Mouse (Mus musculus) cortical plate, adult 2 months (tissue): ENCODE measurements around the gene Zfp786. TPM values are rescaled to one million over a fixed set of nuclear protein-coding genes. Genes with fewer than 3 reads are reported as not detected.

Source experiments
- H3K27ac ChIP-seq: fragments of 200-500 bp; 2 replicates; pipeline ENCODE4 v1.5.1; 2012; ENCODE audit warnings: low read length, control low read depth, inconsistent platforms; ENCODE audit not compliant: insufficient read depth
- H3K4me1 ChIP-seq: fragments of 200-500 bp; 2 replicates; pipeline ENCODE4 v1.6.1; 2011; ENCODE audit warnings: low read length; ENCODE audit not compliant: control insufficient read depth, insufficient read depth
- H3K4me3 ChIP-seq: fragments of 200-500 bp; 2 replicates; pipeline ENCODE4 v1.5.1; 2011; ENCODE audit warnings: mild to moderate bottlenecking, low read length, control low read depth; ENCODE audit not compliant: insufficient read depth
- CTCF ChIP-seq: fragments of 200-500 bp; IDR thresholded peaks from 2 replicates; pipeline ENCODE4 v1.5.1; 2011; ENCODE audit warnings: mild to moderate bottlenecking, control low read depth, low read length; ENCODE audit not compliant: insufficient read depth; ENCODE audit errors: extremely low read depth
- POLR2A ChIP-seq: fragments of 200-500 bp; IDR thresholded peaks from 2 replicates; pipeline ENCODE4 v1.6.1; 2011; ENCODE audit warnings: mild to moderate bottlenecking, low read length, control low read depth; ENCODE audit not compliant: insufficient read depth; ENCODE audit errors: extremely low read depth
- polyA plus RNA-seq: library from polyadenylated mRNA; depleted of rRNA; stranded (reverse); fragments of >200 nt; gene quantifications from 2 replicates; pipeline ENCODE4 v1.2.3, GENCODE M21; 2012

Zfp786 gene
- polyA plus RNA-seq, 1 experiment: 2.0 TPM

DNA sequence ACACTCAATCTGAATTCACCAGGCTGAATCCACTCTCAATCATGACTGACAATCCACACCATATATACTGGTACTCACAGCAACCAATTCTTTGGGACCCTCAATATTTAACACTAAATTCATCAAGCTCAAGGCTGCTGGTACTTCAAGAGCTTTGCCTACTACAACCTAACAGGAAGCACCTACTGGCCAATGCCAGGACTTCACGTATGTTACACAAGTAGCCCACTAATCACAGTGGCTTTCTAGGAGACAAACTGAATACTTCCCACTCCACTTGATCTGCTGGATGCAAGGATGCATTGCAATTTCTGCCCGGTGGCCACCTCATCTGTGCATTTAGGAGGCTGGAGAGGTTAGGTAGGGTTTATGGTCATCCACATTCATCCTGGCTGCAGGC, 20.5 kb downstream of the Zfp786 start:
- TF ChIP-seq POLR2A (no peak), CTCF (no peak)
- no peak overlapping the region for H3K27ac ChIP-seq
- H3K4me1 ChIP-seq: peaks cover 13% of the 10 kb centered on the region
- H3K4me3 ChIP-seq: no peak overlapping the region

- no peak for TF ChIP-seq POLR2A
- TF ChIP-seq CTCF: no peak
- Histone ChIP-seq H3K4me3 (no peak overlapping the region), H3K4me1 (peaks cover 13% of the 10 kb centered on the region), H3K27ac (no peak overlapping the region; the same call in 1 of the 2 replicates)
Observed at GRCm38 (mm10) chr6:47809053-47809452, 21.6 kb downstream of the Zfp786 start.

DNA sequence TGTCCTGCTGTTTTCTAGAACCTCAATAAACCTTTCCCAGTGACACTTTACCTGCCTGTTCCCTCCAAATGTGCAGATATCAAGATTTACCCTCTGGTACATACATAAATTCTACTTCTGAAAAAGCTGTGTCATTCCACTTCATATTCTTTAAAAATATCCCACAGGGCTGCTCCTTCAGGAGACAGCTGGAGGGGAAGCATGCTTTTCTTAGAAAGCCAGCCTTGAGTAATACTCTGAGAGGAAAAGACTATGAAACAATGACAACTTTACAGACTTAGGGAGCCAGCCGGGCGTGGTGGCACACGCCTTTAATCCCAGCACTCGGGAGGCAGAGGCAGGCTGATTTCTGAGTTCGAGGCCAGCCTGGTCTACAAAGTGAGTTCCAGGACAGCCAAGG, 22.1 kb downstream of the Zfp786 start:
- no peak for TF ChIP-seq CTCF
- TF ChIP-seq POLR2A: no peak
- no peak overlapping the region for H3K4me3 ChIP-seq
- no peak overlapping the region for H3K27ac ChIP-seq
- H3K4me1 ChIP-seq: peaks cover 13% of the 10 kb centered on the region

DNA sequence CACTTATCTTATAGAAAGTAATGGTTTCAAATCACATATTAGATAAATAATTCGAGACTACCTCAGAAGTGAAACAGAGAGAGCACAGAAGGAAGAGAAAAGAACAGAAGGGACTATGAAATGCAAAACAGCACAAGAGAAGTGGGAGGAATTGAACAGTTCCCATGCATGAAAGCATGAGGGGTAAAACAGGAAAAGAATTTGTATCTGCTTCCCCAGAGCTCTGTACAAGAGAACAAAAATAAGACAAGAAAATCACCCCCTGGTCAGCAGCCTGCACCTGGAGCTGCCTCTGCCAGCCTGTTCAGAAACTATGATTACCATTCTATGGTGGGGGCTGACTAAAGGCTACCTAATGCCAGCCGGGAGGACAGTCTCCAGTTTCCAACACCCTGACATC, 23.2 kb downstream of the Zfp786 start:
- H3K4me1 ChIP-seq: peaks cover 13% of the 10 kb centered on the region
- 0 out of 2 replicates have a peak overlapping the region, but pooled peaks have one; percentile 29 for H3K27ac ChIP-seq
- no peak overlapping the region for H3K4me3 ChIP-seq
- TF ChIP-seq CTCF: no peak
- no peak for TF ChIP-seq POLR2A

GRCm38 (mm10) chr6:47805520-47805919, 25.1 kb downstream of the Zfp786 start:
- H3K4me1 ChIP-seq: peaks cover 7% of the 10 kb centered on the region
- H3K27ac ChIP-seq: no peak overlapping the region
- H3K4me3 ChIP-seq: no peak overlapping the region
- TF ChIP-seq POLR2A (no peak), CTCF (no peak)

GRCm38 (mm10) chr6:47799079-47799478, 31.6 kb downstream of the Zfp786 start:
- no peak overlapping the region for H3K4me3 ChIP-seq
- H3K27ac ChIP-seq: no peak overlapping the region
- peak; percentile 58 for TF ChIP-seq CTCF
- no peak for TF ChIP-seq POLR2A
- no peaks in the 10 kb centered on the region for H3K4me1 ChIP-seq

GRCm38 (mm10) chr6:47794106-47794830, 36.4 kb downstream of the Zfp786 start:
- no peak overlapping the region for H3K27ac ChIP-seq
- no peak overlapping the region for H3K4me3 ChIP-seq
- no peak for TF ChIP-seq POLR2A
- peak; percentile 59 for TF ChIP-seq CTCF
- no peaks in the 10 kb centered on the region for H3K4me1 ChIP-seq

- Histone ChIP-seq H3K4me1 (no peaks in the 10 kb centered on the region), H3K27ac (no peak overlapping the region), H3K4me3 (no peak overlapping the region)
- no peak for TF ChIP-seq POLR2A
- no peak for TF ChIP-seq CTCF
Observed at GRCm38 (mm10) chr6:47793284-47793683, 37.4 kb downstream of the Zfp786 start.

DNA sequence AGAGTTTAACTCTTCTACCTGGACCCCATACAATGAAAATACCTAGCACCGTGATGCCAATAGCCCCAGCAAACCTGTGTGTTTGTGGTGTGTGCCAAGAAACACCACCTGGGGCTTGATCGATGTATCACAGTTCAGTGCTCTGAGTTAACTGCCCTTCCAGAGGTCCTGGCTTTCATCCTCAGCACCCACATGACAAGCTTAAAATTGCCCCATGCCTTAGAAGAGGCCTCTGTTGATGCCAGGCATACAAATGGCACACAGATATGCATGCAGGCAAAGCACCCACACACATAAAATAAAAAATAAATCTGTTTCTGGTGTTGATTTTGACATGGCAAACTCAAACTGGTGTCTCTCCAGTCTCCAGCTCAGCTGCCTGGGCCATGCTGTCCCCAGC, 38.1 kb downstream of the Zfp786 start:
- no peak for TF ChIP-seq CTCF
- TF ChIP-seq POLR2A: no peak
- Histone ChIP-seq H3K4me3 (no peak overlapping the region), H3K4me1 (no peaks in the 10 kb centered on the region), H3K27ac (no peak overlapping the region)

GRCm38 (mm10) chr6:47790745-47791144, 39.9 kb downstream of the Zfp786 start:
- TF ChIP-seq POLR2A: no peak
- no peak for TF ChIP-seq CTCF
- Histone ChIP-seq H3K4me1 (no peaks in the 10 kb centered on the region), H3K27ac (no peak overlapping the region), H3K4me3 (no peak overlapping the region)
